Mouse (Mus musculus) left cerebral cortex, adult 11 months (tissue): ENCODE results near the gene Ntng1.

Experiments used
- DNase-seq: peaks from one replicate; pipeline ENCODE4 v3.0.0; 2022; ENCODE audit warnings: low spot score

Gene Ntng1

GRCm38 (mm10) chr3:109923788-109924187, 220.0 kb downstream of the Ntng1 start:
- DNase-seq: no peak

GRCm38 (mm10) chr3:109918996-109919395, 224.8 kb downstream of the Ntng1 start:
- no peak for DNase-seq

GRCm38 (mm10) chr3:109917926-109918694, 225.7 kb downstream of the Ntng1 start:
- DNase-seq: no peak

GRCm38 (mm10) chr3:109917077-109917476, 226.7 kb downstream of the Ntng1 start:
- DNase-seq: no peak

GRCm38 (mm10) chr3:109914226-109914625, 229.6 kb downstream of the Ntng1 start:
- DNase-seq: no peak

GRCm38 (mm10) chr3:109890600-109890999, 253.2 kb downstream of the Ntng1 start:
- DNase-seq: no peak

GRCm38 (mm10) chr3:109885672-109886071, 258.1 kb downstream of the Ntng1 start:
- no peak for DNase-seq

- no peak for DNase-seq
Measured at GRCm38 (mm10) chr3:109879061-109879460, 264.8 kb downstream of the Ntng1 start.

- DNase-seq: no peak
Measured at GRCm38 (mm10) chr3:109871986-109872385, 271.8 kb downstream of the Ntng1 start.

GRCm38 (mm10) chr3:109858276-109858675, 285.5 kb downstream of the Ntng1 start:
- no peak for DNase-seq

GRCm38 (mm10) chr3:109854449-109855155, 289.2 kb downstream of the Ntng1 start:
- peak; percentile 18 for DNase-seq

- no peak for DNase-seq
Measured at GRCm38 (mm10) chr3:109846660-109847059, 297.2 kb downstream of the Ntng1 start.

GRCm38 (mm10) chr3:109825806-109826205, 318.0 kb downstream of the Ntng1 start:
- no peak for DNase-seq

GRCm38 (mm10) chr3:109822803-109823474, 320.9 kb downstream of the Ntng1 start:
- DNase-seq: no peak

- DNase-seq: no peak
Measured at GRCm38 (mm10) chr3:109818821-109819685, 324.8 kb downstream of the Ntng1 start.

GRCm38 (mm10) chr3:109809065-109809464, 334.7 kb downstream of the Ntng1 start:
- DNase-seq: no peak

GRCm38 (mm10) chr3:109807211-109807934, 336.4 kb downstream of the Ntng1 start:
- no peak for DNase-seq

- no peak for DNase-seq
Measured at GRCm38 (mm10) chr3:109804145-109804544, 339.7 kb downstream of the Ntng1 start.

- DNase-seq: no peak
Measured at GRCm38 (mm10) chr3:109803616-109804015, 340.2 kb downstream of the Ntng1 start.

GRCm38 (mm10) chr3:109797354-109797753, 346.5 kb downstream of the Ntng1 start:
- no peak for DNase-seq

GRCm38 (mm10) chr3:109783231-109783630, 360.6 kb downstream of the Ntng1 start:
- no peak for DNase-seq
